8 mouse cellular contexts compared by ENCODE assay signal in genomic region chr1:134704396-134705306, GRCm38 (mm10). TPM values are rescaled to one million over a fixed set of nuclear protein-coding genes. Genes with fewer than 3 reads are reported as not detected.
DNase-seq lines count a peak whose midpoint lies in the region; ATAC-seq and TF ChIP-seq lines count a peak whose summit lies in the region.

No protein-coding gene starts in this region.

- H3K9ac ChIP-seq in heart, postnatal 0 days (replicated peaks; ENCODE audit: low read depth, low read length), result no peak overlapping the region

- 38% methylated on average over 22 of the region's 22 CpGs for WGBS in heart, postnatal 0 days
- 34% methylated on average over 22 of the region's 22 CpGs for WGBS in limb, embryonic 10.5 days

- DNase-seq in heart, postnatal 0 days (ENCODE audit: low spot score), result peak; percentile 32
- DNase-seq in heart, adult 11 months, result no peak
- DNase-seq in A20 (ENCODE audit: low read depth, low spot score) (peak; percentile 38), ZHBTc4 (ENCODE audit: low read depth, low spot score) (peak; percentile 75)
- DNase-seq in embryo, embryonic 9.5 days (ENCODE audit: extremely low spot score), result peak; percentile 56
- DNase-seq in limb, embryonic 10.5 days (ENCODE audit: low spot score), result peak; percentile 79
- peak; percentile 71 for DNase-seq in retina, embryonic 14.5 days (ENCODE audit: low spot score)

- peak; percentile 52; the same call in 1 of the 2 replicates for ATAC-seq in heart, postnatal 0 days (ENCODE audit: insufficient read depth, low read depth)
- ATAC-seq in monocyte, adult 5-6 weeks (replicated peaks; ENCODE audit: insufficient number of reproducible peaks, low FRiP score, low TSS enrichment, poor library complexity, severe bottlenecking), result no peak

- no peak overlapping the region for H3K4me3 ChIP-seq in heart, postnatal 0 days (ENCODE audit: low read depth, low read length)
- H3K4me3 ChIP-seq in limb, embryonic 10.5 days, result no peak overlapping the region

- H3K4me2 ChIP-seq in heart, postnatal 0 days (ENCODE audit: low read depth, low read length), result no peak overlapping the region

- H3K36me3 ChIP-seq in heart, postnatal 0 days (replicated peaks; ENCODE audit: control insufficient read depth, insufficient read depth, low read length), result no peaks in the 10 kb centered on the region
- H3K36me3 ChIP-seq in limb, embryonic 10.5 days, result no peaks in the 10 kb centered on the region

- peaks cover 46% of the 10 kb centered on the region for H3K27me3 ChIP-seq in heart, postnatal 0 days (ENCODE audit: control insufficient read depth, insufficient read depth, low read length)
- peaks cover 57% of the 10 kb centered on the region for H3K27me3 ChIP-seq in limb, embryonic 10.5 days (ENCODE audit: low read depth, poor library complexity, severe bottlenecking)

- peaks cover 7% of the 10 kb centered on the region; the same call in 1 of the 2 replicates for H3K4me1 ChIP-seq in heart, postnatal 0 days (ENCODE audit: control insufficient read depth, insufficient read depth)
- peaks cover 43% of the 10 kb centered on the region for H3K4me1 ChIP-seq in limb, embryonic 10.5 days

- no peak overlapping the region for H3K27ac ChIP-seq in heart, postnatal 0 days (ENCODE audit: low read depth)
- no peak overlapping the region; the same call in 1 of the 2 replicates for H3K27ac ChIP-seq in limb, embryonic 10.5 days

- no peak for TF ChIP-seq EP300 in heart, postnatal 0 days (IDR thresholded peaks at IDR 0.05; ENCODE audit: low read depth)

- H3K9me3 ChIP-seq in heart, postnatal 0 days (replicated peaks; ENCODE audit: control insufficient read depth, low read length), result no peaks in the 10 kb centered on the region
- no peaks in the 10 kb centered on the region for H3K9me3 ChIP-seq in limb, embryonic 10.5 days (replicated peaks)

- peak; percentile 69 for TF ChIP-seq CTCF in heart, postnatal 0 days (IDR thresholded peaks at IDR 0.05; ENCODE audit: low read depth)

RNA-seq across cellular contexts. Expression of gene Syt2, which starts 58.2 kb away (rescaled TPM):
- total RNA-seq in heart, postnatal 0 days (2014; rRNA removed; ENCODE audit: low replicate concordance), result 0.53 TPM in 1 of 2 replicates, not detected in the other
- polyA plus RNA-seq in heart, postnatal 0 days (2015; fragmentation: Nextera tagmentation; extraction: Ambion mirVana), result 0.03 and 0.04 TPM in 2 replicates
- polyA plus RNA-seq in limb, embryonic 10.5 days (2016; fragmentation: Nextera tagmentation; extraction: Ambion mirVana), result 0.04 and 0.06 TPM in 2 replicates
- total RNA-seq in monocyte, adult 5-6 weeks (2017), result not detected in 3 replicates
